Mouse (Mus musculus) CH12.LX (cell line): ENCODE results near the gene Map2k4.

Source experiments
- CHD2 ChIP-seq: IDR thresholded peaks from 2 replicates; pipeline ENCODE4 v1.6.1; 2011; ENCODE audit warnings: low read length, improper control_type of control experiment
- CTCF ChIP-seq, 2 experiments: IDR thresholded peaks in 1 of 2; conservative IDR thresholded peaks in 1 of 2; 2 replicates each; pipeline ENCODE4 v1.5.1; 2011 to 2012; ENCODE audit warnings: low read depth in 2 of 2, low read length in 2 of 2, improper control_type of control experiment in 1 of 2, inconsistent platforms in 1 of 2, mild to moderate bottlenecking in 1 of 2, moderate library complexity in 1 of 2
- JUND ChIP-seq: conservative IDR thresholded peaks from 2 replicates; pipeline ENCODE4 v1.6.1; 2011; ENCODE audit warnings: low read depth, low read length, improper control_type of control experiment
- POLR2A ChIP-seq: IDR thresholded peaks from 2 replicates; pipeline ENCODE4 v1.6.1; 2011; ENCODE audit warnings: low read depth, mild to moderate bottlenecking, improper control_type of control experiment, low read length
- RAD21 ChIP-seq: IDR thresholded peaks from 2 replicates; pipeline ENCODE4 v1.6.1; 2011; ENCODE audit warnings: low read depth, mild to moderate bottlenecking, low read length, improper control_type of control experiment, moderate library complexity
- SMC3 ChIP-seq: IDR thresholded peaks from 2 replicates; pipeline ENCODE4 v1.6.1; 2011; ENCODE audit warnings: low read depth, low read length, improper control_type of control experiment
- ZKSCAN1 ChIP-seq: IDR thresholded peaks from 2 replicates; pipeline ENCODE4 v1.6.1; 2012; ENCODE audit warnings: low read depth, inconsistent platforms, low read length, improper control_type of control experiment, borderline replicate concordance

- TF ChIP-seq SMC3 (no peak), ZKSCAN1 (no peak), CTCF (conservative IDR thresholded peaks at IDR 0.05 in 1 of 2, IDR thresholded peaks at IDR 0.05 in 1 of 2; ENCODE audit: low read depth in 2 of 2, low read length in 2 of 2) (no peak), CHD2 (no peak), JUND (no peak), RAD21 (no peak), POLR2A (no peak)
Observed at GRCm38 (mm10) chr11:65743866-65744265, 44.2 kb downstream of the Map2k4 start.
